Mouse (Mus musculus) adrenal gland, adult 8-10 months (tissue): ENCODE results near the gene Chuk. TPM values are rescaled to one million over a fixed set of nuclear protein-coding genes. Genes with fewer than 3 reads are reported as not detected.
A peak's percentile ranks its signal among the peaks of the same experiment; 100 is the strongest.

Source experiments
- DNase-seq: peaks from one replicate; pipeline ENCODE4 v3.0.0; 2022
- total RNA-seq, 4 experiments: library from RNA; stranded (reverse); gene quantifications; 2 replicates each; pipeline ENCODE4 v1.2.4; 2022

Gene Chuk
- total RNA-seq, 4 experiments from 2014 or later = 74.5 to 111 (median 93.4) TPM

DNA sequence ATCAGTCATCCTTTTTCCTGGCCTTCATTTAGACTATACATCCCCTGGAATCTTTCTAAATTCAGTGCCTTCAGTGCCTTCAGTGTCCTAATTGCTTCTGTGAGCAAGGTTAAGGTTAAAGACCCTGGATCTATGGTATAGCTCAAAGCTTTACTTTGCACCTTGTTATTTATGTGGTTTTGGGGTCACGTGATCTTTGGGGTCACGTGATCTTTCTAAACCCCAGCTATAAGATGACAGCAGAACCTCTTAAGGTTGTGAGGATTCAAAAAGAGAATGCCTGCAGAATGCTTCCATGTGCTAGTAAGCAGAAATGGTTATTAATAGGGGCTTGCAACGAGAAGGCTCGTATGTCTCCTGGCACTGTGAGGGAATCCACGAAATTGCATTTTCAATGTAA, 73.9 kb downstream of the Chuk start:
- DNase-seq = no peak

DNA sequence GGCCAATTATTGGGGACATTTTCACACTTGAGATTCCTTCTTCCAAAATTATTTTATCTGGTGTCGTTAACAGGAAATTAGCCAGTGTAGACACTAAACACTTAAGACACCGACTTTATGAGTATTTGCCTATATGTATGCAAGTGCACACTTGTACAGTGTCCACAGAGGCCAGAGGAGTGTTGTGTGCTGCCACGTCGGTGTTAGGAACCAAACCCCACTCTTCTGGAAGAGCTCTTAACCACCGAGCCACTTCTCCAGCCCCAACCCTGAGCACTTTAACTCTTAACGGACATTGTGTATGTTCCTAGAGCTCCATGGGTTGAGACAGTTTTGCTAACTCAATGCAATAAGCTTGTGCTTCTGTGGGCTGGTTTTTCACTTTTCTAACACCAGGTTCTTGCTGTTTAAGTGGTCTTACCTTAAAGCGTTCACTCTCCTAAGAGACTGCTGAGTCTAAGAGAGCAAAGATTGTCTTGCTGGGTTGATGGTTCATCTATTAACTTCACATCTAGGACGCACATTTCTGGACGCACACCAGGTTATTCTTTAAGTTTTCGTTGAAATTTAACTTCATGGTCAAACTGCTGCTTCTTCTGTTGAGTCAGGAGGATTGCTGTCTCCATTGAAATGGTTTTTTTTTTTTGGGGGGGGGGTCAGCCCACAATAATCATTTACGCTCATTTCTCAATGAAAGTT, 75.1 kb downstream of the Chuk start:
- DNase-seq = no peak

DNA sequence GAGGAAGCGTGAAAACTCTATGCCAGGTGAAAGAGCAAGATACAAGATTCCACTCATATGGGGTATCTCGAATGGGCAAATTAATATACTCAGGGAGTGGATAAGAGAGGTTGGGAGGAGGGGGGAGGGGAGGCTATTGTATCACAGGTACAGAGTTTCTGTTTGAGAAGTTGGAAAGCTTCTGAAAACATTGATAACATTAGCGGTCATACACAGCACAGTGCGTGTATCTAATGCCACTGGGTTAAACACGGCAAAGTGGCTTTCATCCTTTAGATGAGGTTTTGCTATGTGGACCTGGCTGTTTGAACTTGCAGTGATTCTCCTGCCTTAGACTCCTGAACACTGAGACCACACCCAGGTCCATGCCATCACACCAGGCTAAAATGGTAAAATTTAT, 77.3 kb downstream of the Chuk start:
- DNase-seq = no peak

- DNase-seq = no peak
Observed at GRCm38 (mm10) chr19:44028972-44029371, 78.3 kb downstream of the Chuk start, which contains the start of gene Cyp2c23. Gene Cyp2c23 (minus strand): TSS chr19:44029208.

- no peak for DNase-seq
Observed at GRCm38 (mm10) chr19:44026956-44027530, 80.2 kb downstream of the Chuk start.

DNA sequence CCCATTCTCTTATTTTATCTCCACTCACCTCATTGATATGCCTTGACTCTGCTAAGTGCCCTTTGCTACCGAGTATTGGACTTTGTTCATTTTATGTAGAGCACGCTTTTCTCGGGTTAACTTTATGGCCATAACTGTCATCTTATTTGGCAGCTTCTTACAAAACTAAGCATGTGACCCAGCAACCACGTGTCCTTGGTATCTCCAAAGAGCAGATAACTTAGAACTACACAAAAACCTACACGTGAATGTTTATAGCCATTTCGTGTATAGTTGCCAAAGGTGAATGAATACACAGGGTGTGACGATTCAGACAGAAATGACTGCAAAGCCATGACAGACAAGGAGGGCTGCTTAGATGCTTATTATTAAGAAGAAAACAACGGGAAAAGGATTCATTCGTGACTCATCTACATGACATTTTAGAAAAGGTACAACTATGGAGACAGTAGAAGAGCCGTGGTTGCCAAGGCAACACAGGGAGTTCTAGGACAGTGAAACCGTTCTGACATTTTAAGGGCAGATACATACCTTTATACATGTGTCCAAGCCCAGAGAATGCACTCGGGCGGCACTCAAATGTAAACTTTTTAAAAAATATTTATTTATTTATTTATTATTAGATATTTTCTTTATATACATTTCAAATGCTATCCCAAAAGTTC, 82.2 kb downstream of the Chuk start:
- DNase-seq = peak; percentile 31

Other genes starting within 250 kb of the Chuk start
- gene Dnmbp, start 167.3 kb downstream of the Chuk start, total RNA-seq = 10 to 100 TPM; 15.2 to 24.8 (median 20.3) TPM
- under 1 TPM in 1 of 4 experiments, not detected in 3; 0.12 TPM for gene Cpn1, start 120.9 kb downstream of the Chuk start, total RNA-seq
- 1 to 10 TPM in 3 of 4 experiments, under 1 TPM in 1; 0.30 to 2.2 (median 1.0) TPM for gene Cyp2c23, start 78.3 kb downstream of the Chuk start, total RNA-seq
- 10 to 100 TPM; 18.5 to 34.0 (median 26.5) TPM for gene Erlin1, start 37.7 kb downstream of the Chuk start, total RNA-seq
- gene Cwf19l1, start 28.4 kb upstream of the Chuk start, total RNA-seq = 10 to 100 TPM; 24.0 to 35.8 (median 30.0) TPM
- gene Bloc1s2, start 39.0 kb upstream of the Chuk start, total RNA-seq = 10 to 100 TPM; 35.7 to 40.9 (median 39.5) TPM
- not detected for gene Pkd2l1, start 85.0 kb upstream of the Chuk start, total RNA-seq
- under 1 TPM in 3 of 4 experiments, not detected in 1; 0.06 to 0.31 (median 0.12) TPM for gene Scd3, start 95.8 kb upstream of the Chuk start, total RNA-seq
- 1,000 to 10,000 TPM in 3 of 4 experiments, 100 to 1,000 TPM in 1; 965 to 1,225 (median 1,109) TPM for gene Scd2, start 186.2 kb upstream of the Chuk start, total RNA-seq
- gene Scd4, start 225.6 kb upstream of the Chuk start, total RNA-seq = 1 to 10 TPM; 4.5 to 7.6 (median 6.6) TPM